Mouse (Mus musculus) heart, embryonic 15.5 days (tissue): ENCODE measurements around the gene Cyp2a22. TPM values are rescaled to one million over a fixed set of nuclear protein-coding genes. Genes with fewer than 3 reads are reported as not detected.

Source experiments
- polyA plus RNA-seq: library from polyadenylated mRNA; unstranded; fragments of >200 nt; fragmentation: Nextera tagmentation; extraction: Ambion mirVana; gene quantifications from 2 replicates; pipeline ENCODE4 v1.2.1, GENCODE M21; 2015

Cyp2a22 gene
- polyA plus RNA-seq, 1 experiment from 2014 or later: not detected

Other genes starting within 250 kb of the Cyp2a22 start
- not detected in 2 replicates for gene Cyp2b19, start 182.2 kb downstream of the Cyp2a22 start, polyA plus RNA-seq
- gene Cyp2g1, start 130.5 kb downstream of the Cyp2a22 start, polyA plus RNA-seq: not detected in 2 replicates
- 0.11 TPM in 1 of 2 replicates, not detected in the other for gene Cyp2a5, start 104.1 kb downstream of the Cyp2a22 start, polyA plus RNA-seq
- not detected in 2 replicates for gene Cyp2a12, start 89.7 kb upstream of the Cyp2a22 start, polyA plus RNA-seq
- 4.0 and 20.7 TPM in 2 replicates for gene Cyp2f2, start 180.5 kb upstream of the Cyp2a22 start, polyA plus RNA-seq
- 0.11 TPM in 1 of 2 replicates, not detected in the other for gene Cyp2t4, start 214.3 kb upstream of the Cyp2a22 start, polyA plus RNA-seq
- gene Egln2, start 227.4 kb upstream of the Cyp2a22 start, polyA plus RNA-seq: 45.7 and 65.8 TPM in 2 replicates
- gene Rab4b, start 239.5 kb upstream of the Cyp2a22 start, polyA plus RNA-seq: 43.0 and 52.6 TPM in 2 replicates
- not detected in 2 replicates for gene Gm21983, start 241.7 kb upstream of the Cyp2a22 start, polyA plus RNA-seq
- gene Mia, start 241.8 kb upstream of the Cyp2a22 start, polyA plus RNA-seq: 4.9 and 12.8 TPM in 2 replicates